Mouse (Mus musculus) liver, embryonic 14.5 days (tissue): Measurements from ENCODE around the gene Ifit1bl2.

ENCODE experiments used
- CTCF ChIP-seq: IDR thresholded peaks from 2 replicates; pipeline ENCODE4 v1.5.1; 2016; ENCODE audit warnings: antibody characterized with exemption, low read depth, control low read depth
- EP300 ChIP-seq: IDR thresholded peaks from 2 replicates; pipeline ENCODE4 v1.6.1; 2016; ENCODE audit warnings: antibody characterized with exemption, low read depth

- no peak for TF ChIP-seq CTCF
- no peak for TF ChIP-seq EP300
Observed at GRCm38 (mm10) chr19:34627496-34627895, 13.0 kb downstream of the Ifit1bl2 start.
